In the genomic region with DNA sequence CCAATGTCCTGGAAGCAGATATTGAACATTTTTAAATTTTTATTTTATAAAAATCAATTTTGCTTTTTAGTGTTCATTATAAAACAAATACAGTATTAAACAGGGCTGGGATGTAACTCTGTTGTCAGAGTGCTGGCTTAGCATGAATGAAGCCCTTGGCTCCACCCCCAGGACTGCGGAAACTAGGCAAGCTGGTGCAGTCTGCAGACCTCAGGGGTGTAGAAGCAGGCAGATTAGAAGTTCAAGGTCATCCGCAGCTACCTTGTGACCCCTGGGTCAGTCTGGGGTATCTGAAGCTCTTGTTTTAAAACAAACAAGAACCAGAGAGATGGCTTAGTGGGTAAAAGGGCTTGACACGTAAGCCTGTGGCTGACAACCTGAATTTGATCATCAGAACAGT, we compare ENCODE assay signal across 9 mouse cellular contexts.
"Had no signal": no experiment of that assay in that cellular context is flagged by ENCODE, and none has a peak within 500 bp of the region (broad histone marks: within the 10 kb centered on the region; RNA-seq: fewer than 3 reads in every experiment).

No protein-coding gene starts in this region.

- DNase-seq: kidney, adult 8-10 months; kidney, postnatal 25 days; lung, adult 18-20 months; right cerebral cortex, postnatal 14 days had no signal

- H3K9ac ChIP-seq: limb, embryonic 15.5 days; liver, embryonic 14.5 days; midbrain, embryonic 13.5 days had no signal

- H3K9me3 ChIP-seq: limb, embryonic 15.5 days; midbrain, embryonic 13.5 days had no signal

- H3K4me3 ChIP-seq: left cerebral cortex, adult 2 months; limb, embryonic 15.5 days; midbrain, embryonic 13.5 days had no signal

- ATAC-seq: intestine, embryonic 16.5 days; midbrain, embryonic 13.5 days had no signal

- H3K27ac ChIP-seq: left cerebral cortex, adult 2 months; limb, embryonic 15.5 days; liver, embryonic 14.5 days; midbrain, embryonic 13.5 days had no signal

- H3K27me3 ChIP-seq: limb, embryonic 15.5 days; midbrain, embryonic 13.5 days had no signal

- H3K36me3 ChIP-seq: limb, embryonic 15.5 days; midbrain, embryonic 13.5 days had no signal

- H3K4me2 ChIP-seq: limb, embryonic 15.5 days; midbrain, embryonic 13.5 days had no signal
